In genomic region chr9:32062740-32063139, GRCm38 (mm10) we compare ENCODE assay signal across 16 mouse cellular contexts.
"Had no signal": no experiment of that assay in that cellular context is flagged by ENCODE, and none has a peak within 500 bp of the region (broad histone marks: within the 10 kb centered on the region; RNA-seq: fewer than 3 reads in every experiment).

No protein-coding gene starts in this region.

- H3K27ac ChIP-seq: liver, embryonic 15.5 days; lung, embryonic 15.5 days; macrophage; midbrain, embryonic 12.5 days; midbrain, embryonic 15.5 days; neural tube, embryonic 12.5 days; stomach, embryonic 15.5 days; stomach, postnatal 0 days had no signal

- H3K4me3 ChIP-seq: liver, embryonic 15.5 days; lung, embryonic 15.5 days; megakaryocyte, embryonic 14.5 days; midbrain, embryonic 12.5 days; midbrain, embryonic 15.5 days; neural tube, embryonic 12.5 days; stomach, embryonic 15.5 days had no signal

- DNase-seq: liver, postnatal 0 days; lung, adult 2 months; lung, postnatal 14 days; lung, postnatal 36 days; right cerebral cortex, postnatal 14 days; thymus, postnatal 14 days; thymus, postnatal 4 days had no signal
